Mouse (Mus musculus): Measurements from ENCODE around the gene Fzd4. TPM values are rescaled to one million over a fixed set of nuclear protein-coding genes. Genes with fewer than 3 reads are reported as not detected.

The Fzd4 gene
- polyA plus RNA-seq, 1 experiment from 2014 or later, result 7.8 TPM

- Histone ChIP-seq H3K27ac (ENCODE audit: low read depth, low read length) (no peak overlapping the region), H3K9me3 (ENCODE audit: control insufficient read depth, low read length) (no peaks in the 10 kb centered on the region), H3K4me3 (ENCODE audit: low read depth, low read length) (no peak overlapping the region), H3K36me3 (ENCODE audit: control insufficient read depth, insufficient read depth, low read length) (no peaks in the 10 kb centered on the region), H3K27me3 (replicated peaks; ENCODE audit: control insufficient read depth, insufficient read depth, low read length) (no peaks in the 10 kb centered on the region), H3K9ac (ENCODE audit: low read depth, low read length) (no peak overlapping the region), H3K4me1 (replicated peaks; ENCODE audit: control insufficient read depth, insufficient read depth, low read length) (no peaks in the 10 kb centered on the region; the same call in 1 of the 2 replicates), H3K4me2 (no peak overlapping the region)
- ATAC-seq (replicated peaks; ENCODE audit: low FRiP score) (no peak), DNase-seq (ENCODE audit: low spot score) (no peak)
- 89% methylated on average over 1 of the region's 1 CpGs for WGBS
These were observed 11.3 kb upstream of the Fzd4 start for GRCm38 (mm10) chr7:89392825-89393224.

DNA sequence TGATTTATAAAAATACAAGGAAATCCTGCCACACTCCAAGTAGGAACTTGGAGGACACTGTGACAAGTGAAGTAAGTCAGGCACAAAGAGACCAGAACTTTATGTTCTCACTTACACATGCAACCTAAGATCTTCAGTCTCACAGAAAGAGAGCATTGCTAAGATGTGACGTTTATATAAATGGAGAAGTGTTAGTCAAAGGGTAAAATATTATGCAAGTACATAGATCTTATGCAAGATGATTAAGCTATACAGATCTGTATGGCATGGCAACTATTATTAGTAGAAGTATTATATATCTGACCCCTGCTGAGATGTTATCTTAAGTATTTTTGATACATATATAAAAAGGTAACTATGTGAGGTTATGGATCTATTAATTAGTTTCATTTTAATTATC is 8.8 kb upstream of the Fzd4 start:
- H3K27ac ChIP-seq (ENCODE audit: low read depth, low read length), result no peak overlapping the region
- H3K36me3 ChIP-seq (ENCODE audit: control insufficient read depth, insufficient read depth, low read length), result no peaks in the 10 kb centered on the region
- no peaks in the 10 kb centered on the region for H3K9me3 ChIP-seq (ENCODE audit: control insufficient read depth, low read length)
- ATAC-seq (replicated peaks; ENCODE audit: low FRiP score) (no peak), DNase-seq (ENCODE audit: low spot score) (no peak)
- no peaks in the 10 kb centered on the region for H3K4me1 ChIP-seq (replicated peaks; ENCODE audit: control insufficient read depth, insufficient read depth, low read length)
- WGBS, result 73% methylated on average over 1 of the region's 1 CpGs
- H3K9ac ChIP-seq (ENCODE audit: low read depth, low read length), result no peak overlapping the region
- H3K27me3 ChIP-seq (replicated peaks; ENCODE audit: control insufficient read depth, insufficient read depth, low read length), result no peaks in the 10 kb centered on the region
- no peak overlapping the region for H3K4me2 ChIP-seq
- H3K4me3 ChIP-seq (ENCODE audit: low read depth, low read length), result no peak overlapping the region

DNA sequence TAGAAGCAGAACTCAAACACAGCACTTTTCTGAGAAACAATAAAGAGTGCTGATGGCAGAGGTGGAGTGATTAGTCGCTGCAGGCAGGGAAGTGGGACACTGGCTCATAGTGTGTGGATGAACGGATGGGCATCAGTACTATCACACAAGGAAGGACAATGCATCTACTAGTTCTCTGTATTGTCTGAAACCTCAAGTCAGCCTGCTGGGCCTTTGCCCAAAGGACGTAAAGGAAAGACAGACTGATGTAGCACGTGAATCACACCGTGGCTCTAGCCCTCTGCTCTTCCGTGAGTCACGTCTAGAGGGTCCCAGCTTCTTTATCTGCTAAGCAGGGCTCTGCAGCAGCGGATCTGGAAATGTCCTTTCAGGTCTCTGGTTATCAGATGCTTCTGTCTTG is 7.8 kb upstream of the Fzd4 start:
- WGBS, result 61% methylated on average over 8 of the region's 8 CpGs
- DNase-seq (ENCODE audit: low spot score), result no peak
- no peak for ATAC-seq (replicated peaks; ENCODE audit: low FRiP score)

DNA sequence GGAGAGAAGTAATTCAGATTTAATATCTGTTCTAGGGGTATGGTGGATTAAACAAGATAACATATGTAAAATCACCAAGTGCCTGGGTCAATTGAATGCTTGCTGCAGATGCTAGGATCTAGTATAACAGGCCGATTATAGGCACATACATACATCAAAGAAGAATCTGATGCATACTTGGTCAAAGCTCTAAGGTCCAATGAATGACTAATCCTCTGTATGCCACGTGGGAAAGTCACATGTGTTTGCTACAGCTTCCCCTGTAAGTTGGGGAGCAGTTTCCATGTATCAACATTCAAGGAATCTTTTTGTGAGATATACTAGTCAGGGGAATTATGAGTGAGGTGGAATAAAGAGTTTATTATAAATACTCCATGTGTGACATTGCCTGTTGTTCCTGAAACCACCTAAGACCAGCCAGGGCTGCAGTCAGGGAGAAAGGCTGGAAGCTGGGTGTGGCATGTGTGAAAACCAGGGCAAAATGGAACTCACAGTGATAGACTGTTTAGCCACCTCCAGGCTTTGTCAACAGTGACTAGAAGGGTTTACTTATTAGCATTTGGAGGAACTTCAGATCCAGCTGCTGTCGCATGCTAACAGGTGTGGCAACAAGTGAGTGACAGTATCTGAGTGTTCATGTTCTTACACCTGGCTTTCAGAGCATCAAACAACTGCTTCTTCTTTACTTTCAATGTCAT is 6.2 kb upstream of the Fzd4 start:
- H3K9ac ChIP-seq (ENCODE audit: low read depth, low read length), result no peak overlapping the region
- ATAC-seq (replicated peaks; ENCODE audit: low FRiP score), result no peak
- no peaks in the 10 kb centered on the region for H3K27me3 ChIP-seq (replicated peaks; ENCODE audit: control insufficient read depth, insufficient read depth, low read length)
- 0 out of 2 replicates have a peak, but pooled peaks cover 2% of the 10 kb centered on the region for H3K4me1 ChIP-seq (replicated peaks; ENCODE audit: control insufficient read depth, insufficient read depth, low read length)
- H3K9me3 ChIP-seq (ENCODE audit: control insufficient read depth, low read length), result no peaks in the 10 kb centered on the region
- WGBS, result 70% methylated on average over 3 of the region's 3 CpGs
- H3K4me2 ChIP-seq, result no peak overlapping the region
- DNase-seq (ENCODE audit: low spot score), result no peak
- H3K4me3 ChIP-seq (ENCODE audit: low read depth, low read length), result no peak overlapping the region
- no peaks in the 10 kb centered on the region for H3K36me3 ChIP-seq (ENCODE audit: control insufficient read depth, insufficient read depth, low read length)
- no peak overlapping the region for H3K27ac ChIP-seq (ENCODE audit: low read depth, low read length)

More for the DNA sequence above, 7.8 kb upstream of the Fzd4 start:
- H3K27me3 ChIP-seq (replicated peaks; ENCODE audit: control insufficient read depth, insufficient read depth, low read length), result no peaks in the 10 kb centered on the region
- H3K9ac ChIP-seq (ENCODE audit: low read depth, low read length), result no peak overlapping the region
- H3K4me2 ChIP-seq, result no peak overlapping the region
- H3K4me3 ChIP-seq (ENCODE audit: low read depth, low read length), result no peak overlapping the region
- H3K9me3 ChIP-seq (ENCODE audit: control insufficient read depth, low read length), result no peaks in the 10 kb centered on the region
- no peaks in the 10 kb centered on the region for H3K36me3 ChIP-seq (ENCODE audit: control insufficient read depth, insufficient read depth, low read length)
- H3K4me1 ChIP-seq (replicated peaks; ENCODE audit: control insufficient read depth, insufficient read depth, low read length), result no peaks in the 10 kb centered on the region
- H3K27ac ChIP-seq (ENCODE audit: low read depth, low read length), result no peak overlapping the region

DNA sequence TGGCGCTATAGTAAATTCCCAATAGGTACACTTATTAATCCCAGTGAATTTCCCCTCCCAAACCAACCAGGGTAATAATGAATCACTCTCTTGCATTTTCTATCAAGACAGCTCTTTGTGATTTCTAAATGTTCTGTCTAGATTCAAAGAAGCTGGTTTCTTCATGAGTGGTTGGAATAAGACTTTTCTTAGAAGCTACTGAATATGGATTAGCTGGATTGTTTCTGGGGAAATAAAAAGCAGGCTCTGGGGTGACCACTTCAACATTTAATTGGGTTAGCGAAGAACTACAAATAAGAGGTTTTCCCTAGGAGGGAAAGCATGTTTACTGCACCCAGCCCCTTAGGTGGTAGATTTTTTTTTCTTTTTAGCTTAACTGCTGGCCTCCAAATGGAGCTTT is 3.4 kb upstream of the Fzd4 start:
- no peaks in the 10 kb centered on the region for H3K27me3 ChIP-seq (replicated peaks; ENCODE audit: control insufficient read depth, insufficient read depth, low read length)
- WGBS, result 84% methylated on average over 2 of the region's 2 CpGs
- H3K4me2 ChIP-seq, result no peak overlapping the region
- ATAC-seq (replicated peaks; ENCODE audit: low FRiP score) (no peak), DNase-seq (ENCODE audit: low spot score) (no peak)
- H3K27ac ChIP-seq (ENCODE audit: low read depth, low read length), result no peak overlapping the region
- H3K4me3 ChIP-seq (ENCODE audit: low read depth, low read length), result no peak overlapping the region
- no peaks in the 10 kb centered on the region for H3K36me3 ChIP-seq (ENCODE audit: control insufficient read depth, insufficient read depth, low read length)
- H3K9ac ChIP-seq (ENCODE audit: low read depth, low read length), result no peak overlapping the region
- no peaks in the 10 kb centered on the region for H3K9me3 ChIP-seq (ENCODE audit: control insufficient read depth, low read length)
- 0 out of 2 replicates have a peak, but pooled peaks cover 10% of the 10 kb centered on the region for H3K4me1 ChIP-seq (replicated peaks; ENCODE audit: control insufficient read depth, insufficient read depth, low read length)

- Histone ChIP-seq H3K27me3 (replicated peaks; ENCODE audit: control insufficient read depth, insufficient read depth, low read length) (no peaks in the 10 kb centered on the region), H3K9me3 (ENCODE audit: control insufficient read depth, low read length) (no peaks in the 10 kb centered on the region), H3K36me3 (ENCODE audit: control insufficient read depth, insufficient read depth, low read length) (no peaks in the 10 kb centered on the region), H3K27ac (ENCODE audit: low read depth, low read length) (no peak overlapping the region), H3K4me3 (ENCODE audit: low read depth, low read length) (no peak overlapping the region), H3K9ac (ENCODE audit: low read depth, low read length) (no peak overlapping the region), H3K4me2 (0 out of 2 replicates have a peak overlapping the region, but pooled peaks have one; percentile 12), H3K4me1 (replicated peaks; ENCODE audit: control insufficient read depth, insufficient read depth, low read length) (peaks cover 10% of the 10 kb centered on the region; the same call in 1 of the 2 replicates)
- WGBS, result 57% methylated on average over 11 of the region's 11 CpGs
- DNase-seq (ENCODE audit: low spot score) (no peak), ATAC-seq (replicated peaks; ENCODE audit: low FRiP score) (no peak)
These were observed 2.9 kb upstream of the Fzd4 start for GRCm38 (mm10) chr7:89401136-89401858.

DNA sequence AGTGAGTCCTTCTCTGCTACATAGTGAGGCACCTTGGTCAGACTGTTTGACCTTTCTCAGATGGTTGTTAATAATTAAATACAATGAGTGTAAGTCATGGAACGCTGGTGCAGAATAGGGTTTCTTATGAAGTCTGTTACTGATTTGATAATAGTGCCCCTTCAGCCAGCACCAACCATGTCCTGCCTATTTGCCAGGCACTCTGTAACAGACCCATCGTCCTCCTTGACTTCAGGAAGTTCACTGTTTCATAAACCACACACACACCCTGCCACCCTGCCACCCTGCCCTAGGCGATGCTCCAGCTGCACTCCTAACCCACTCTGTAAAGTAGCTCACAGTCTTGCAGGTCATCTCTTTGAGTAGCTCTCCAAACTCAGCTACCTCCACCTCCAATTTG is 2.2 kb upstream of the Fzd4 start:
- Histone ChIP-seq H3K4me1 (replicated peaks; ENCODE audit: control insufficient read depth, insufficient read depth, low read length) (peaks cover 10% of the 10 kb centered on the region; the same call in 1 of the 2 replicates), H3K27ac (ENCODE audit: low read depth, low read length) (no peak overlapping the region), H3K27me3 (replicated peaks; ENCODE audit: control insufficient read depth, insufficient read depth, low read length) (no peaks in the 10 kb centered on the region), H3K9me3 (ENCODE audit: control insufficient read depth, low read length) (no peaks in the 10 kb centered on the region), H3K4me3 (ENCODE audit: low read depth, low read length) (no peak overlapping the region), H3K36me3 (ENCODE audit: control insufficient read depth, insufficient read depth, low read length) (no peaks in the 10 kb centered on the region), H3K9ac (ENCODE audit: low read depth, low read length) (no peak overlapping the region), H3K4me2 (0 out of 2 replicates have a peak overlapping the region, but pooled peaks have one; percentile 12)
- DNase-seq (ENCODE audit: low spot score) (no peak), ATAC-seq (replicated peaks; ENCODE audit: low FRiP score) (no peak)
- 66% methylated on average over 3 of the region's 3 CpGs for WGBS

- peak overlapping the region; percentile 100 for H3K4me2 ChIP-seq
- 5% methylated on average over 52 of the region's 52 CpGs for WGBS
- peak overlapping the region; percentile 57 for H3K9ac ChIP-seq (ENCODE audit: low read depth, low read length)
- H3K4me3 ChIP-seq (ENCODE audit: low read depth, low read length), result peak overlapping the region; percentile 80
- DNase-seq (ENCODE audit: low spot score) (peak; percentile 80), ATAC-seq (replicated peaks; ENCODE audit: low FRiP score) (peak; percentile 80)
- H3K9me3 ChIP-seq (ENCODE audit: control insufficient read depth, low read length), result no peaks in the 10 kb centered on the region
- peaks cover 5% of the 10 kb centered on the region; the same call in 1 of the 2 replicates for H3K36me3 ChIP-seq (ENCODE audit: control insufficient read depth, insufficient read depth, low read length)
- peaks cover 10% of the 10 kb centered on the region; the same call in 1 of the 2 replicates for H3K4me1 ChIP-seq (replicated peaks; ENCODE audit: control insufficient read depth, insufficient read depth, low read length)
- H3K27me3 ChIP-seq (replicated peaks; ENCODE audit: control insufficient read depth, insufficient read depth, low read length), result no peaks in the 10 kb centered on the region
- H3K27ac ChIP-seq (ENCODE audit: low read depth, low read length), result peak overlapping the region; percentile 79
These were observed 842 bp upstream of the Fzd4 start for GRCm38 (mm10) chr7:89403053-89403972.
